Mouse (Mus musculus) gastrocnemius, adult 18-20 months (tissue): ENCODE measurements around the gene Acaa1a. TPM values are rescaled to one million over a fixed set of nuclear protein-coding genes. Genes with fewer than 3 reads are reported as not detected.

ENCODE experiments used
- DNase-seq: peaks from one replicate; pipeline ENCODE4 v3.0.0; 2021; ENCODE audit warnings: low spot score
- long read RNA-seq, 2 experiments: library from polyadenylated mRNA; stranded (forward); transcript quantifications; one replicate each; pipeline ENCODE4 v2.0.0; 2021
- total RNA-seq, 2 experiments: library from RNA; stranded (reverse); gene quantifications; 2 replicates each; pipeline ENCODE4 v1.2.3; 2021

The Acaa1a gene
- 10 to 100 TPM; 35.4 to 35.6 TPM for total RNA-seq
- long read RNA-seq, experiment 1, transcript Acaa1a-201 (12 exons, 1,762 nt), result major isoform, 71 of 89 reads
- long read RNA-seq, experiment 1, partial matches to known transcripts, result 6 of 89 reads
- long read RNA-seq, experiment 1, other reads (novel, unspliced or antisense), result 12 of 89 reads
- long read RNA-seq, experiment 2, transcript Acaa1a-201 (12 exons, 1,762 nt), result major isoform, 53 of 71 reads
- long read RNA-seq, experiment 2, partial matches to known transcripts, result 2 of 71 reads
- long read RNA-seq, experiment 2, other reads (novel, unspliced or antisense), result 16 of 71 reads

DNA sequence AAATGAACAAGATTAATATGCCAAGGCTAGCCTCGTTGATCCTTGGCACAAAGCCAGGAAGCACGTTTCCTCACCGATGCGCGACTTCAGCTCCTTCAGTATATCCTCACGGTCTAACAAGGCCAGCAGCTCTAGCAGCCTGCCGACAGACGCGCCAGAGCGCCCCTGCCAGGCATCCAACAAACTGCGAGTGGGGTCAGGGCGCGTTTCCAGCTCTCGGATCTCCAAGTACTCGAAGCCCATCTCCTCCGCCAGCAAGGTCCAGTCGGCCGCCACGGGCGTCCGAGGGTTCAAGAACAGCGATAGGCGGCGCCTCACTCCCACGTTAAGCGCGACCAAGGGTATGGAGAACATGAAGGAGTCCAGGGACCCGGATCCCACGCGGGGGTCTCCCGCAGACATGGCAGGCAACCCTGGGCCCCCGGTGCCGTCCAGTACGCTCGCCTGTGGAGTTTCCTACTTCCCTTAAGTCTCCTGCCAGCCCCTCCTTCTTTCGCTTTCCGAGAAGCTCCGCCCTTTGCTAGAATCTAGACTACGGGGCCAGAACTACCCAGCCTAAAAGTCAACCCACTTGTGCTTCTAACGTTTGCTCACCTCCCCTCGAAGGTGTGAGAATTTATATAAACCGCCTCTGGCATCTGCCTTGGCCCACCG, at the start of gene Acaa1a:
Acaa1a (plus strand) TSS at position 119 of the 654 bp plus-strand sequence.
- DNase-seq, result peak; percentile 67

DNA sequence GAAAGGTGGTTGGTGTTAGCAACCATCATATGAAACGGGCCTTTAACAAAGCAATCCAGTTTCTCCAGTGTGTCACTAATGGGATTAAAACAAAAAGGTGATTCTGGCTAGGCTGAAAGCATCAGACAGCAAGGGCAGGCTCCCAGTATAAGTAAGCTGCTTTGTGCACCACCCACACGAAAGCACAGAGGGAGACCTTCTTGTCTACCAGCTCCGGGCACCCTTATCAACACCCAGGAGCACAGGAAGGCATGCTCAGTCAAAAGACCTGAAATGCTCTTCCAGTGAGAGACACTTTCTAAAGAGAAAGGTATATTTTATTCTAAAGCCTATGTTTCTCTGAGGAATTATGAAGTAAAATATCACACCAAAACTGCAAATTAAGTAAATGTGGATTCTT, 48.7 kb upstream of the Acaa1a start:
- no peak for DNase-seq

DNA sequence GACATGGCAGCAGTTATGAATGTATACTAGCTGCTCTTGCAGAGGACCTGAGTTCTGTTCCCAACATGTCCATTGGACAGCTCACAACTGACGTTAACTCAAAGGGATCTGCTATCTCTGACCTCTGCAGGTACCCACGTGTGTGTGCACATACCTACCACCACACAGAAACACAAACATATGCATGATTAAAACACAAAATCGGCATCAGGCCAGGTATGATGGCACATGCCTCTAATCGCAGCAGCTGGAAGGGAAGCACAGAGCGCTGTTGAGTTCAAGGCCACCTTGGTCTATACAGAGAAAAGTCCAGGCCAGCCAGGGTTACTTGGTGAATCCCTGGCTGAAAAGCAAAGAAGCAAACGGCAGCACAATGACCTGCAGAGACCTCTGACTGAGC, 41.8 kb upstream of the Acaa1a start:
- DNase-seq, result no peak

DNA sequence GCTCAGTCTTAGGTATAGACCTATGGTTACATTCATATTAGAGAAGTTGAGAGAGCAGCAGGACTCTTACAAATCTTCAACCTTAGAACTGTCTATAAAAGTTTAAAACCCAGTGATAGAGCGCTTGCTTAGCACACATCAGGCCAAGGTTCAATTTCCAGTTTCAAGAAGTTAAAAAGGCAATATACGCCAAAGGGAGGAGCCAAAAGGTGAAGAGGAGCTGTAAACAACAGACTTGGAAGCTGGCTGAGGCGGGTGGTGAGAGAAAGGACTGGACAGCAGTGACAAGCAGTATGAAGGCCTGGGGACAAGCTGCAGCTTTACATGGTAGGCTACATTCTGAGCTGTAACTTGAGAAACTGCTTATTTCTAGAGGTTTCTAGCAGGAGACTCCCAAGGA, 40.9 kb upstream of the Acaa1a start:
- DNase-seq, result no peak

DNA sequence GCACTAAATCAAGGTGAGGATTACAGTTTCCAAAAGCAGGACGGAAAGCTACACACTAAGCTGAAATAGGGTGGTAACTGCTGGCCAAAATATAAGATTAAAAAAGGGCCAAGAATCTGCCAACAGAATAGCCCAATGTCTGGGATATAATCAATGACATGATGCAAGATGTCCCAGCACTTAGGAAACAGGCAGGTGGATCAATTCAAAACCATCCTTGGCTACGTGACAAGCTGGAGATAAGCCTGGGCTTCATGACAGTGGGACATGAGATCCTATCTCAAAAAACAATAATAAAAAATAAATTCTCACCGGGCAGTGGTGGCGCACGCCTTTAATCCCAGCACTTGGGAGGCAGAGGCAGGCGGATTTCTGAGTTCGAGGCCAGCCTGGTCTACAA, 33.6 kb upstream of the Acaa1a start:
- DNase-seq, result no peak

DNA sequence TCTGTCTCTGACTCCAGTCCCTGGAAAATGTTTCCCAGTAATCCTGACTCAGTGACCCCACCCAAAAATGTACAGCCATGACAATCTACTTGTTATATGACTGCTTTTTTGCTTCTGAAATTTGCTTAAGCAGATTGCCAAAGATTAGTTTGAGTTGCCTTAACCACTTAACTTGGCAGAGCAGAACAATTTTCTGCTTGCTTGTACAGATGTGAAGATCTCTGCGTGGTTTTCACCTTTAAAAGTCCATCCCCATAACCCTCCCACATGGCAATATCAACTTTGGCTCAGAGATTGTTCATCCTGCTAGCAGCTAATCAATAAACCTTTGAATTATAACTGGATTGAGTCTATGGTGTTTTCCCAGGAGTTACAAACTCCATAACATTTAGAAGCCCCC, 30.4 kb upstream of the Acaa1a start:
- DNase-seq, result no peak

DNA sequence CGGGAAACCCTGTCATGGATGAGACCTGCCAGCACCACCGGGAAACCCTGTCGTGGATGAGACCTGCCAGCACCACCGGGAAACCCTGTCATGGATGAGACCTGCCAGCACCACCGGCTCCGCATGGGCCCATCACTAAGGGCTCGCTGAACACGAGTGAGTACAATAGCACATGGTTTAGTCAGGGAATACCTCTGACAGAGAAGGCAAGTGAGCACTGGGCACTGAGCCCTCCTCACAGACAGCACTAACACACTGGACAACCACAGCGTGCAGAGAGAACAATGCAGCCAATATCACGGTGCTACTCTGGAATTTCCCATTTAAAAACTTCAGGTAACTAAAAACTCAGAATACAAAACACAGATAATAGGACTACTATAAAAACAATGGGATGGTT, 26.4 kb upstream of the Acaa1a start:
- no peak for DNase-seq

DNA sequence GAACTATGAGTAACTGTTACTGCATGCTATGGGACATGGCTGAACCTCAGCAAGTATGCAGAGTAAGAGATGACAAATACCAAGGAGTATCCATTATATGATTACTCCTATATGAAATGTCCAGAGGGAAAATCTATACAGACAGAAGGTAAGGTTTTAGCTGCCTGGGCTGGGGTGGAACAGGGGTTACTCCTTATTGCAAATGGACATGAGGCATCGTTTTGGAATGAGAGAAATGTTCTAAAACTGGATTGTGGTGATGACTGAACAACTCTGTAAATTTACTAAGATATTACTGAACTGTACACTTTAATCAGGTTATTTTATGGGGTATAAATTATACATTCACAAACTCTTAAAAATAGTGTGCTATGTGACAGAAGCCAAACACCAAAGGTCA, 20.6 kb upstream of the Acaa1a start:
- no peak for DNase-seq

DNA sequence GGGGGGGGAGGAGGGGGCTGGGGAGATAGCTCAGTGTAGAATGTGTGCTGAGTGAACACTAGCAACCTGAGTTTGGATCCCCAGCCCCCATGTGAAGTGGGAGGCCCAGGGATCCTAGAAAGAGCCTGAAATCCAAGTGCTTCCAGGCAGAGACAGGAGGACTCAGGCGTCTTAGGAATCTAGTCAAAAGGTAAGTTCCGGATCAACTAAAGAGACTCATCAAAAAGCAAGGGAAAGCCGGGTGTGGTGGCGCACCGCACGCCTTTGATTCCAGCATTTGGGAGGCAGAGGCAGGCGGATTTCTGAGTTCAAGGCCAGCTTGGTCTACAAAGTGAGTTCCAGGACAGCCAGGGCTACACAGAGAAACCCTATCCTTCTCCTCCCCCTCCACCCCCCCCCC, 19.0 kb upstream of the Acaa1a start:
- no peak for DNase-seq

DNA sequence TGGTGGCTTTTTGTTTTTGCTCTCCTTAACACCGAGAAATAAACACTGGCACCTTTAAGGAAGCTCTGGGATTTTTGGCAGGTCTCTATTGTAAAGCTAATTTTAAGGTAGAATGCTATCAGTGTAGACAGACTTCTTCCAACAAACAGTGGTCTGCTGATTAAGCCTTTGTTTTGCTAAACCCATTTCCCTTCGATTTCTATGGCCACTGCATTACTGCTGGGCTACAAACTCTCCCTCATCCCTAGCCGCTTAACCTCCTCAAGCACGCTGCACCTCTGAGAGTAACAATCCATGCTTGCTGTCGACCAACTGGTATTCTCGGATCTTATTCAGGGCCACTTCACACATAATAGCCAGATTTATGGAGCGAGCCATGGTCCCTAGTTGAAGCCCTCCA, 18.5 kb upstream of the Acaa1a start:
- DNase-seq, result no peak

DNA sequence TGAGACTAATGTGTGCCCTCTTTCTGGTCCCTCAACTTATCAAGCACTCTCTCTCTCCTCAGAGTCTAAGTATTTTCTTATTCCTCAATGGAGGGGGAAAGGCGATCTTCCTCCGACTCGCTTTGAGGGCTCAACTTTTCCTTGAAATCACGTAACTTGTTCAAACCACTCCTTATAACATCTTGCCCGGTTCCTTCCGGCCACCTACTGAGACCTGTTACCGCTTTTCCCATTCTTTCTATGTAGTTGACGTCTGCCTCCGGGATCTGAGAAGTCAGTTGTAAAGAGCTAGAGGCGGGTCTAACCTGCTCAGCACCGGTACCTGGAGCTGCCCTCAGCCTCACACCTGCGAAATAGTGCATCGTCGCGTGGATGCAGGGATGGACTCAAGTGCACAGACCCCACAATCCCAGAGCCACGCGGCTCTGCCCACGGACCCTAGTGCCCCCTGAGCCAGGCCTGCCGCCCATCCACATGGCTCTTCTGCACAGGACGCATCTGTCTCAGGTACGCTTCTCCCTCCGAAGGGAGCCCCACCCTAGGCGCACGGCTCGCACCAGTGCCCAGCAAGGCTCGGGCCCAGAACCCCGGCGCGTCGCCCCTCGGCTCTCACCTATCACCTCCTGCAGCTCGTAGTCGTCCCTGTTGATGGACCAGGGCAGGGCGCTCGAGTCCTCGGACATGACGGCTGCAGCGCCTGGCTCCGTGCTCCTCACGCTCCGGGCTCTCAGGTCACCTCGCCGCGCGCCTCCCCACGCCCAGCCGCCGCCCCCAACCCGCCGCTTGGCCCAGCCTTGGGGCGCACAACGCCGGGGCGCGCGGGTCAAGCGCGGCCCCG, 17.9 kb upstream of the Acaa1a start:
- no peak for DNase-seq

DNA sequence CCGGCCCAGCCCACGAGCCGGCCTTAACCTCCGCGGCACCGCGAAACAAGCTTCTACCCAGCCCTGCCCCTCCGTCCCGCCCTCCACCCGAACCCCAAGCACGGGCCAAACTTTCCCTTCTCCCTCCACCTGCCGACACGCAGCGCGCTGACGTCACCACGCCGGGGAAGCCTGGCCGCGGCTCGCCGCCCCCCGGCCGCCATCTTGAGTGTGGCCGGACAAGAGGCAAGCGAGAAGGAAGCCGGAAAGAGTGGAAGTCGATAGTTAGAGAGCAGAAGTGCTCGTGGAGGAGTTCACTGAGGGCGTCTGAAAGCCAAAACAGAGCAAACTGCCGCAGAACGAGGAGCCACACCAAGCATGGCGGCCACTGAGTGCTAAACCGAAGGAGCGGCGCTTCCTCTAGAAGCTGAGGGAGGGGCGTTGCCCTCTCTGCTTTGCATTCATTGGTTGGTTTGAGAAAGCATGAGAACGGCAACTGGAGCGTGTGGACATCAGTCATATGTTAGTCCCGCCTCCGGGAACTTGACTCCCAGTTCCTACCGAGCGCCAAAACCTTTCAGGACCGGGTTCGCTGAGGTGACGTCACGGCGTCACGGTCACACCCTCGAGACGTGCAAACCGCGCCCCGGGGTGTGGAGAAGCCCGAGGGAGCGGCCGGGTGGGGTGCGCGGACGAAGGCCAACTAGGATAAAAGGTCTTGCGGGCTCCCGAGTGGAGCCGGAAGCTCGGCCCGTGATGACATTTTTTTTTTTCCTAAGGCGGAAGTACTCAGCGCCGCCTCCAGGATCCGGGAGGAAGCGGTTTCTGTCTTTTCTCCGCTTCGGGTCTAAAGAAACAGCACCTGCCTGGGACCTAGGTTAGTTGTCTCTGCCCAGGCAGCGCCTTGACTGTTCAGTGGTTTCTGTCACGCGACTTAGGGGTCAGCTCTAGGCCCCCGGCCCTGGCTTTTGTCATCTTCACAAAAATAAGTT, 16.9 kb upstream of the Acaa1a start, which contains the start of gene Oxsr1:
Oxsr1 (minus strand) TSS at position 139 of the 971 bp plus-strand sequence.
- DNase-seq, result peak; percentile 100

DNA sequence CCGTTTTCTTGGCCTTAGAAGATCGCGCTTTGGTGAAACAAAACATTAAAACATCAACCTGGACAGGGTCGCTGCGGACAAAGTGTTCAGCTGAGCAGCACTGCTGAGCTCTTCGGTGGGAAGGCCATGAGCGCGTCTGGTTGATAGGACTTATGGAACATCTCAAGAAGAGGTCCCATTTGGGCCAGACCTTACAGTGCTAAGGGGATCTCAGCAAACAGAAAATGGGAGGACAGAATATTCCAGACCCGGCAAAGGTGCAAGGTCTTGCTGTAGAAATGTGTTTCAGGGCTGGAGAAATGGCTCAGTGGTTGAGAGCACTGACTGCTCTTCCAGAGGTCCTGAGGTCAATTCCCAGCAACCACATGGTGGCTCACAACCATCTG, 16.2 kb upstream of the Acaa1a start:
- DNase-seq, result no peak

DNA sequence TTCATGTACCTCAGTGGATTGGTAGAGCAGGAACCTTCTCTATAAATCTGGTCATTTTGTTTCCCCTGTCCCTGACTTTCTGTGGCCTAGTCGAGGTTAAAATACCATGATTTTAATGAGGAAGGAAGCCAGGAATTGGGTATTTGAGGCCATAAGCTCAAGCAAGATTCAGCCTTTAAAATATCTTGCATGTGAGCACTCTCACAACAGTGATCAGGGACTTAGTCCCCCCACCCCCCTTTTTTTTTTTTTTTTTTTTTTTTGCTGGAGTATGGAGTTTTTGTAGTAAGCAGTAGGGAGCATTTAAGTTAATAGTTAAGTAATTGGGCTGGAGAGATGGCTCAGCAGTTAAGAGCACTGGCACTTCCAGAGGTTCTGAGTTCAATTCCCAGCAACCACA, 15.3 kb upstream of the Acaa1a start:
- DNase-seq, result no peak

DNA sequence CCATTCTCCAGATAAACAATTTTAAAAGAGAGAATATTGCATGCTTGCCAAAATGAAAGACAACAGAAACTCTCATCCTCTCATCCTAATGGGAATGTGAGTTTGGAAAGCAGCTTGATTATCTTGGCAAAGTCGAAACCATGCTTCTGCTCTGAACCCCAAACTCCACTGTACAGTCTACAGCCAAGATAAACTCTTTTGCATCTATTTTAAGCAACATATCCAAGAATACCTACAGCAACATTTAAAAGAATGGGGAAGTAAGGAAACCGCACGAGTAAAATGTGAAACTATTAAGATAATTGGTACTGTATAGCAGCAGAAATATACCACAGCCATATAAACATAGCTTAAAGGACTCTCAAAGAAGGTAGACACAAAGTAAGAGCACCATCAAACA, 11.0 kb upstream of the Acaa1a start:
- DNase-seq, result no peak

DNA sequence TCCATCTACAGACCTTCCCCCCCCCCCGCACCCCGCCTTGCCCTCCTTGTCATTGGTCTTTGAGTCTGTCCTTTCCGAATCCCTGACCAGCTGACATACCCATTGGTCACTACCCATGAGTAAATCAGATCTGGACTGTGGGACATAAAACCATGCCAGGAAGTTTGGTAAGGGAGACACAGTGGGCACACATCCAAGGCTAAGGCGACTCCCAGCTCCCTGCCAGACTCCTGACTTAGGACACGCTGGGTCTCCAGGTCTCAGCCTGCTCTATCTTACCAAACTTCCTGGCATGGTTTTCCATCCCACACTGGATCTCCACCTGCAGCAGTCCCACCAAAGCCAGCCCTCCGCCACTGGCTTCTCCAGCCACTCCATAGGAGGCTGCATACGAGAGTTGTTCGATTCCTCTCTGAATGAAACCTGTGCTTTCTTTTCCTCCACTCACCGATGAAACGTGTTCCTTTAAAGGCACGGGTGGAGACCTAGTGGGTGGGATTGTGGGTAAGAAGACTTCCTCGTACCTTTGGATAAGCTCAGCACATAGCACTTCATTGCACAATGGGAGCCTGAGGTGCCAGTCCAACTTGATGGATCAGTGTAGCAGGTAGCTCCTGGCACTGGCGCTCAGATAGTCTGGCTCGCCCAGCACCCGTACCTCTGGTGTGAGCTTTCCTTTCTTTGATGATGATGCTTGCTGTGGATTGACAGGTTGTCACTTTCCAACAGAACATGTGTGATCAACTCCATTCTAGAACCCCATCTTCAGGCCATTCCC, 9.1 kb upstream of the Acaa1a start:
- peak; percentile 42 for DNase-seq

DNA sequence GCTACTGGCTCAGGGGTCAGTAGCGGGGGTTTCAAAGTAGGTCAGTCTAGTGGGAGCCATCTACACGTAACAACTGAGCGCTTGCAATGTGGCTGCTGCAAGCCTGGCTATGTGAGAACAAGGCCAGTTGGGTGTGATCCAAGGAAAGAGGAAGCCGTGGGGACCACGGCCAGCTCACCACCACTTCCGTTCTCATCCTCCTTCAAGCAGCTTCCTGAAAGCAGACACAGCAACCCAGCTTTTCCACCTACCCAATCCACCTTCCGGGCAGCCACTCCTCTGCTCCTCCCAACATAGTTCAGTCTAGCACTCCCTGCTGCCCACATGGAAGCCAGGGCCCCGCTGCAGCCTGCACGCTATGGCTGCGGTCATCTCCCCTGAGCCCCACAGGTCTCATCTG, 5.2 kb upstream of the Acaa1a start:
- peak; percentile 76 for DNase-seq

DNA sequence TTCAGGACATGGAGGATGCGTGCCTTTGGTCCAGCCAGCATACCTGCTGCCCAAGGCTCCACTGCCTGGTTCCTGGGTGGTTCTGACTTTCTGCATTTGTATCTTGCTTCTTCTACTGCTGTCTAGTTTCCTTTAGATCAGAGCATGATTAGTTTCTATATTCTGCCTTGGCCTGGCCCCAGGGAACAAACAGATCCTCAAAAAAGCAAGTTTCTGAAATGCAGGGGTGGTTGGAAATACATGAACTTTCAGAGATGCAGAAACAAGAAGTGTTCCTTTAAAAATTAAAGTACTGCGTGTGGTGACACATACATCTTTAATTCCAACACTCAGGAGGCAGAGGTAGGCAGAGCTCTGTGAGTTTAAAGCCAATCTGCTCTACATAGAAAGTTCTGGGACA, 4.6 kb upstream of the Acaa1a start:
- DNase-seq, result no peak

DNA sequence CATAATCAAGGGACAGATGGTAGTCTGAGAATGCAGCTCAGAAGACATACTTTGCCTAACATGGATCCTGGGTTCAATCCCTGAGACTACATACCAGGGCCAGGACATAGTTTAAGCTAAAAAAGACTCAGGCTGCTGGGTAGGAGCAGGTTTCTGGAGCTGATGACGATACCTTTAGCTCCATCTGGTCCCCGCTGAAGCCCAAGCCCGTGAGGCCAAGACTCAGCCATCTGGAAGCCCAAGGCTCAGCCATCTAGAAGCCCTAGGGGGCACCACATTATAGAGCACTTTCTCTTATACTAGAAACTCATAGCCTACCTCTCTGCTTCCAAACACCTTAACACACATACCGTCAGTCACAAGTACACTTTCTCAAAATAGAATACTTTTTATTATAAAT, 3.9 kb upstream of the Acaa1a start:
- no peak for DNase-seq

DNA sequence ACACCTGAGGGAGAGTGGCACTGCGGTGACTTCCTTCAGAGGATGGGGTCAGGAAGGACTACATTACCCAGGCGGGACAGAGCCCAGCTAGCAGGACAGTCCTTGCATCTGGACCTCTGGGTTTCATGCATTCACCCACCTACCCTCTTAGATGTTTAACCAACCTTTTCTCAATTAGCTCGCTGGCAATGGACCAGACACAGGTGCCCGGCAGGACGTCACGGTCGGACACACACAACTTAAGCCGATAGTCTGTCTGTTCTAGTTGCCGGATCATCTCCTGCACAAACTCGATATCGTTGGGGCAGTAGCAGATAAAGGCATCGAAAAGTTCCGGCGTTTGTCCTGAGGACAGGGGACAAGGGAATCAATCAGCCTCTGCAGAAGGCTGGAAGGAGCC, 1.6 kb upstream of the Acaa1a start:
- no peak for DNase-seq

DNA sequence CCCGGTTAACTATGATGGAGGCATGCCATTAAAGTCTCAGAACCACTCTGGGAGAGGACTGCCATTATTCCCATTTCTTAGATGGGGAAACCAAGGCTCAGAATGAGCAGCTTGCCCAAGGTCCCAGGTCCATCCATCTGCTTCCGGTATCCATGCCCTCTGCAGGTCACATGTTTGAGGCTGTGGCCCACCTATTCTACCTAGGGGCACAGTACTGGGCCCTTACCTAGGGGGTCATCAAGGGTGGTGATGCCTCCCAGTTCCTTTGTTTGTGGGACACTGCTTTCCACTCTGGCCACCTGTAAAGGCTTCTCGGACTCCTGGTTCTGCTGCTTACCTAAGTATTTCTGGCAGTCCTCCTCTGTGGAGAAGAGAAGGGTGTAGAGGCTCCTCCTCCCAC, 1.1 kb upstream of the Acaa1a start:
- no peak for DNase-seq
